Mouse (Mus musculus): Measurements from ENCODE around the gene Gm11541.

- TF ChIP-seq GATA1 (IDR thresholded peaks at IDR 0.05; ENCODE audit: low read length) (no peak), TAL1 (IDR thresholded peaks at IDR 0.05; ENCODE audit: low read length) (no peak)
Observed at GRCm38 (mm10) chr11:94729565-94729964, 25.3 kb upstream of the Gm11541 start.
